ENCODE assay signal across 21 mouse cellular contexts in genomic region chr3:62715311-62715971, GRCm38 (mm10).
DNase-seq lines count a peak whose midpoint lies in the region; ATAC-seq and TF ChIP-seq lines count a peak whose summit lies in the region.
"Had no signal": no experiment of that assay in that cellular context is flagged by ENCODE, and none has a peak within 500 bp of the region (broad histone marks: within the 10 kb centered on the region; RNA-seq: fewer than 3 reads in every experiment).

No protein-coding gene starts in this region.

- H3K9me3 ChIP-seq in hindbrain, embryonic 13.5 days: no peaks in the 10 kb centered on the region
- H3K9me3 ChIP-seq in hindbrain, embryonic 10.5 days: no peaks in the 10 kb centered on the region
- H3K9me3 ChIP-seq in neural tube, embryonic 11.5 days (ENCODE audit: control insufficient read depth, low read length): no peaks in the 10 kb centered on the region
- H3K9me3 ChIP-seq in hindbrain, postnatal 0 days (ENCODE audit: low read length): no peaks in the 10 kb centered on the region
- H3K9me3 ChIP-seq: embryonic facial prominence, embryonic 12.5 days; forebrain, embryonic 15.5 days; heart, embryonic 13.5 days had no signal

- H3K4me1 ChIP-seq in hindbrain, embryonic 13.5 days (replicated peaks): 0 out of 2 replicates have a peak, but pooled peaks cover 4% of the 10 kb centered on the region
- H3K4me1 ChIP-seq in hindbrain, embryonic 10.5 days (replicated peaks): no peaks in the 10 kb centered on the region
- no peaks in the 10 kb centered on the region for H3K4me1 ChIP-seq in neural tube, embryonic 11.5 days (ENCODE audit: control insufficient read depth, insufficient read depth, low read length)
- no peaks in the 10 kb centered on the region for H3K4me1 ChIP-seq in hindbrain, postnatal 0 days (ENCODE audit: insufficient read depth, low read length)
- H3K4me1 ChIP-seq: embryonic facial prominence, embryonic 12.5 days; forebrain, embryonic 15.5 days; heart, embryonic 13.5 days had no signal

- H3K27me3 ChIP-seq in hindbrain, embryonic 13.5 days: no peaks in the 10 kb centered on the region
- no peaks in the 10 kb centered on the region for H3K27me3 ChIP-seq in hindbrain, embryonic 10.5 days (ENCODE audit: insufficient read depth, poor library complexity, severe bottlenecking)
- H3K27me3 ChIP-seq in neural tube, embryonic 11.5 days (ENCODE audit: control insufficient read depth, insufficient read depth, low read length): no peaks in the 10 kb centered on the region
- no peaks in the 10 kb centered on the region for H3K27me3 ChIP-seq in hindbrain, postnatal 0 days (ENCODE audit: insufficient read depth, low read length)
- H3K27me3 ChIP-seq: CH12.LX; embryonic facial prominence, embryonic 12.5 days; forebrain, embryonic 15.5 days; heart, embryonic 13.5 days had no signal

- ATAC-seq in hindbrain, embryonic 13.5 days (ENCODE audit: low FRiP score): peak; percentile 65; the same call in 1 of the 2 replicates
- ATAC-seq in neural tube, embryonic 11.5 days (ENCODE audit: insufficient read depth, low FRiP score, low TSS enrichment): 0 out of 2 replicates have a peak, but pooled peaks have one; percentile 28
- no peak; the same call in 1 of the 2 replicates for ATAC-seq in hindbrain, postnatal 0 days
- ATAC-seq: activated CD4-positive, CD25-positive, alpha-beta regulatory T cell, adult 4 months; forebrain, embryonic 15.5 days; Patski had no signal

- no peak overlapping the region for H3K9ac ChIP-seq in hindbrain, embryonic 13.5 days
- H3K9ac ChIP-seq in neural tube, embryonic 11.5 days (ENCODE audit: low read length): no peak overlapping the region
- no peak overlapping the region for H3K9ac ChIP-seq in hindbrain, postnatal 0 days (replicated peaks; ENCODE audit: low read length)
- H3K9ac ChIP-seq: embryonic facial prominence, embryonic 12.5 days; forebrain, embryonic 15.5 days; heart, embryonic 13.5 days had no signal

- no peaks in the 10 kb centered on the region for H3K36me3 ChIP-seq in hindbrain, embryonic 13.5 days
- H3K36me3 ChIP-seq in hindbrain, embryonic 10.5 days: no peaks in the 10 kb centered on the region
- H3K36me3 ChIP-seq in neural tube, embryonic 11.5 days (ENCODE audit: control insufficient read depth, insufficient read depth, low read length): no peaks in the 10 kb centered on the region
- no peaks in the 10 kb centered on the region for H3K36me3 ChIP-seq in hindbrain, postnatal 0 days (ENCODE audit: insufficient read depth, low read length)
- H3K36me3 ChIP-seq: embryonic facial prominence, embryonic 12.5 days; forebrain, embryonic 15.5 days; heart, embryonic 13.5 days had no signal

- WGBS in hindbrain, embryonic 13.5 days: 65% methylated on average over 5 of the region's 5 CpGs
- WGBS in hindbrain, embryonic 10.5 days: 81% methylated on average over 5 of the region's 5 CpGs
- 71% methylated on average over 5 of the region's 5 CpGs for WGBS in neural tube, embryonic 11.5 days
- 60% methylated on average over 5 of the region's 5 CpGs for WGBS in hindbrain, postnatal 0 days

- no peak overlapping the region for H3K27ac ChIP-seq in hindbrain, embryonic 13.5 days
- H3K27ac ChIP-seq in hindbrain, embryonic 10.5 days: no peak overlapping the region
- no peak overlapping the region for H3K27ac ChIP-seq in neural tube, embryonic 11.5 days (ENCODE audit: low read depth, low read length)
- H3K27ac ChIP-seq in hindbrain, postnatal 0 days: no peak overlapping the region
- H3K27ac ChIP-seq: embryonic facial prominence, embryonic 12.5 days; forebrain, embryonic 15.5 days; heart, embryonic 13.5 days had no signal

- no peak for TF ChIP-seq CTCF in hindbrain, postnatal 0 days (IDR thresholded peaks at IDR 0.05; ENCODE audit: low read depth)

- H3K4me3 ChIP-seq in hindbrain, embryonic 13.5 days: no peak overlapping the region
- no peak overlapping the region for H3K4me3 ChIP-seq in hindbrain, embryonic 10.5 days
- H3K4me3 ChIP-seq in neural tube, embryonic 11.5 days (ENCODE audit: low read depth, low read length): no peak overlapping the region
- H3K4me3 ChIP-seq in hindbrain, postnatal 0 days (ENCODE audit: low read length): no peak overlapping the region
- H3K4me3 ChIP-seq: embryonic facial prominence, embryonic 12.5 days; forebrain, embryonic 15.5 days; heart, embryonic 13.5 days had no signal

- H3K4me2 ChIP-seq in hindbrain, embryonic 13.5 days: no peak overlapping the region
- no peak overlapping the region for H3K4me2 ChIP-seq in neural tube, embryonic 11.5 days (ENCODE audit: low read depth)
- no peak overlapping the region for H3K4me2 ChIP-seq in hindbrain, postnatal 0 days (ENCODE audit: low read depth, low read length)
- H3K4me2 ChIP-seq: embryonic facial prominence, embryonic 12.5 days; forebrain, embryonic 15.5 days; heart, embryonic 13.5 days had no signal

- no peak for DNase-seq in hindbrain, embryonic 10.5 days (ENCODE audit: low spot score)
- DNase-seq in neural tube, embryonic 11.5 days (ENCODE audit: low spot score): no peak
- DNase-seq in neural tube, embryonic 10.5 days (ENCODE audit: extremely low spot score, low spot score): no peak
- DNase-seq in hindbrain, postnatal 0 days (ENCODE audit: low spot score): peak; percentile 8
- DNase-seq in urinary bladder, adult 18-20 months (ENCODE audit: low spot score in 2 of 2): no peak
- DNase-seq in spleen, postnatal 4 days (ENCODE audit: low spot score in 2 of 2): no peak
- DNase-seq: adrenal gland, adult 2 months; adrenal gland, postnatal 25 days; cerebellum, adult 11 months; cerebellum, adult 9-10 months; cerebellum, postnatal 25 days; gastrocnemius, postnatal 36 days; heart, adult 11 months; heart, postnatal 36 days had no signal
